Mouse (Mus musculus): ENCODE data around the gene Chchd3. TPM values are rescaled to one million over a fixed set of nuclear protein-coding genes. Genes with fewer than 3 reads are reported as not detected.

The Chchd3 gene
- polyA plus RNA-seq, 1 experiment, result 123 TPM

- TF ChIP-seq TCF3 (IDR thresholded peaks at IDR 0.05; ENCODE audit: insufficient read length, low read depth) (no peak), TCF12 (IDR thresholded peaks at IDR 0.05; ENCODE audit: insufficient read depth, poor library complexity, severe bottlenecking) (no peak), MYOG (IDR thresholded peaks at IDR 0.05; ENCODE audit: control insufficient read depth in 1 of 3, insufficient read depth in 1 of 3, insufficient read length in 2 of 3, low read depth in 2 of 3) (no peak), POLR2A (IDR thresholded peaks at IDR 0.05; ENCODE audit: insufficient read length, low read depth) (no peak), CEBPB (IDR thresholded peaks at IDR 0.05; ENCODE audit: insufficient read depth, poor library complexity, severe bottlenecking) (no peak), MAX (IDR thresholded peaks at IDR 0.05; ENCODE audit: low read depth) (no peak), USF1 (IDR thresholded peaks at IDR 0.05; ENCODE audit: low read depth) (no peak), E2F4 (IDR thresholded peaks at IDR 0.05; ENCODE audit: insufficient read depth) (no peak), SRF (IDR thresholded peaks at IDR 0.05; ENCODE audit: control insufficient read depth, insufficient read length, low read depth) (no peak), MYOD1 (IDR thresholded peaks at IDR 0.05; ENCODE audit: control insufficient read depth in 1 of 3, insufficient read length in 2 of 3, low read depth in 2 of 3) (no peak), REST (IDR thresholded peaks at IDR 0.05; ENCODE audit: insufficient read depth, insufficient read length) (no peak), POLR2AphosphoS2 (IDR thresholded peaks at IDR 0.05; ENCODE audit: insufficient read length, low read depth) (no peak)
- Histone ChIP-seq H3K27me3 (ENCODE audit: control insufficient read depth, insufficient read depth, insufficient read length) (no peaks in the 10 kb centered on the region), H3K4me2 (ENCODE audit: low read depth) (no peak overlapping the region), H3K4me3 (no peak overlapping the region), H3ac (ENCODE audit: control insufficient read depth, insufficient read length) (no peak overlapping the region), H3K36me3 (ENCODE audit: control insufficient read depth, insufficient read depth) (no peaks in the 10 kb centered on the region), H3K79me2 (ENCODE audit: control insufficient read depth, insufficient read depth) (peaks cover 50% of the 10 kb centered on the region)
These were observed 28.4 kb downstream of the Chchd3 start for GRCm38 (mm10) chr6:33031631-33032030.

DNA sequence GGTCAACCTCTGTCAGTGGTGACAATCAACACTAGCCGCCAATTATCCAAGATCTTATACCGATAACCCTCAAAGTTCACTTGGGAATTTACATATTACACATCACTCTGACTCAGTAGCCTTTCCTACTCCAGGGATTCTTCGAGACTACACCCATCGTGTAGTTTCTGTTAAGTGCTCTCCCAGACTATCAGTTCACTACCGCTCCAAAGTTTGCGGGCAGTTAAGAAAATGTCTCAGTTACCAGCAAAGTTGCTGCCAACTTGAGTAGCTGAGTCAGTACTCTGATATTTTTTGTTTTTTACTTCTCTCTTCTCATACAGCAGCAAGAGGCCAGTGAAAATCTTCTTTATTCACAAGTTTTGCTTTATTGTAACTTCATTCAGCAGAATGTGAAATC lies 31.8 kb downstream of the Chchd3 start:
- Histone ChIP-seq H3K79me2 (ENCODE audit: control insufficient read depth, insufficient read depth) (peaks cover 60% of the 10 kb centered on the region), H3K27me3 (ENCODE audit: control insufficient read depth, insufficient read depth, insufficient read length) (no peaks in the 10 kb centered on the region), H3ac (ENCODE audit: control insufficient read depth, insufficient read length) (no peak overlapping the region), H3K4me3 (no peak overlapping the region), H3K36me3 (ENCODE audit: control insufficient read depth, insufficient read depth) (no peaks in the 10 kb centered on the region), H3K4me2 (ENCODE audit: low read depth) (no peak overlapping the region)
- TF ChIP-seq TCF3 (IDR thresholded peaks at IDR 0.05; ENCODE audit: insufficient read length, low read depth) (no peak), MYOG (IDR thresholded peaks at IDR 0.05; ENCODE audit: control insufficient read depth in 1 of 3, insufficient read depth in 1 of 3, insufficient read length in 2 of 3, low read depth in 2 of 3) (no peak), TCF12 (IDR thresholded peaks at IDR 0.05; ENCODE audit: insufficient read depth, poor library complexity, severe bottlenecking) (no peak), SRF (IDR thresholded peaks at IDR 0.05; ENCODE audit: control insufficient read depth, insufficient read length, low read depth) (no peak), MAX (IDR thresholded peaks at IDR 0.05; ENCODE audit: low read depth) (no peak), E2F4 (IDR thresholded peaks at IDR 0.05; ENCODE audit: insufficient read depth) (no peak), POLR2AphosphoS2 (IDR thresholded peaks at IDR 0.05; ENCODE audit: insufficient read length, low read depth) (no peak), USF1 (IDR thresholded peaks at IDR 0.05; ENCODE audit: low read depth) (no peak), CEBPB (IDR thresholded peaks at IDR 0.05; ENCODE audit: insufficient read depth, poor library complexity, severe bottlenecking) (no peak), MYOD1 (IDR thresholded peaks at IDR 0.05; ENCODE audit: control insufficient read depth in 1 of 3, insufficient read length in 2 of 3, low read depth in 2 of 3) (no peak), REST (IDR thresholded peaks at IDR 0.05; ENCODE audit: insufficient read depth, insufficient read length) (no peak), POLR2A (IDR thresholded peaks at IDR 0.05; ENCODE audit: insufficient read length, low read depth) (no peak)

DNA sequence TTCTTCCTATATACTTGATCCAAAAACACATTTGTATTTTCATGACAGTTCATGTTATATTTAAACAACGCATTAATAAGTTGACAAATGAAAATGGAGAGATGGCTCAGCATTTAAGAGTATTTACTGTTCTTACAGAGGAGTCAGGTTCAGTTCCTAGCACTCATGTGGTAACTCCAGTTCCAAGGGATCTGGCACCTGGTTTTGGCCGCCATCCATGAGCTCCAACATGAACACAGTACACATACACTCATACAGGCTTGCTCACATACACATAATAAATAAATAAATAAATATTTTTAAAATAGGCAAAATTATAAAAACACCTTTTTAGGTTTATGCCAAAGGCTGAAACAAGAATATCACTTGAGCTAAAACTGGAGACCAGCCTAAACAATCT lies 35.0 kb downstream of the Chchd3 start:
- TF ChIP-seq MYOG (IDR thresholded peaks at IDR 0.05; ENCODE audit: control insufficient read depth in 1 of 3, insufficient read depth in 1 of 3, insufficient read length in 2 of 3, low read depth in 2 of 3), result no peak
- no peak for TF ChIP-seq TCF12 (IDR thresholded peaks at IDR 0.05; ENCODE audit: insufficient read depth, poor library complexity, severe bottlenecking)
- H3K4me2 ChIP-seq (ENCODE audit: low read depth), result no peak overlapping the region
- H3K4me3 ChIP-seq, result no peak overlapping the region
- H3K79me2 ChIP-seq (ENCODE audit: control insufficient read depth, insufficient read depth), result peaks cover 56% of the 10 kb centered on the region
- H3ac ChIP-seq (ENCODE audit: control insufficient read depth, insufficient read length), result no peak overlapping the region
- H3K36me3 ChIP-seq (ENCODE audit: control insufficient read depth, insufficient read depth), result no peaks in the 10 kb centered on the region
- no peaks in the 10 kb centered on the region for H3K27me3 ChIP-seq (ENCODE audit: control insufficient read depth, insufficient read depth, insufficient read length)

DNA sequence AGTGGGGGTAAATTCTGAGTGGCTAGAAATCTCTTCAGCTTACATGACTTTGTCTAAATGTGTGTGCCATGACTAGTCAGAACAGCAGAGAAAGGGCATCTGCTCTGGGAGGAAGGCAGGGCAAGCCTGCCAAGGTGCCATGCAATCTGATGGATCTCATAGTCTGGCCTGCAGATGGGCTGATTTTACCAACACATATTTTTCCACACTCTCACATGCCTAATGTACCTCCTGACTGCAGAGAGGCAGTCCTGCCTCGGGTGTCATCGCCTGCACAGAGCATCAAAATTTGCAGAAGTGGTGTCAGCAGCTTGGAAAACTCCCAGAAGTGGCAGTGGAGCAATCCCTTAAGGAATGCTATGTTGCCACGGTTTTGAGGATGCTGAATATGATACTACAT lies 55.5 kb downstream of the Chchd3 start:
- H3K27me3 ChIP-seq (ENCODE audit: control insufficient read depth, insufficient read depth, insufficient read length), result no peaks in the 10 kb centered on the region
- TF ChIP-seq SRF (IDR thresholded peaks at IDR 0.05; ENCODE audit: control insufficient read depth, insufficient read length, low read depth) (no peak), CEBPB (IDR thresholded peaks at IDR 0.05; ENCODE audit: insufficient read depth, poor library complexity, severe bottlenecking) (no peak), TCF3 (IDR thresholded peaks at IDR 0.05; ENCODE audit: insufficient read length, low read depth) (no peak), USF1 (IDR thresholded peaks at IDR 0.05; ENCODE audit: low read depth) (no peak), MYOD1 (IDR thresholded peaks at IDR 0.05; ENCODE audit: control insufficient read depth in 1 of 3, insufficient read length in 2 of 3, low read depth in 2 of 3) (no peak), MYOG (IDR thresholded peaks at IDR 0.05; ENCODE audit: control insufficient read depth in 1 of 3, insufficient read depth in 1 of 3, insufficient read length in 2 of 3, low read depth in 2 of 3) (no peak), POLR2A (IDR thresholded peaks at IDR 0.05; ENCODE audit: insufficient read length, low read depth) (no peak), MAX (IDR thresholded peaks at IDR 0.05; ENCODE audit: low read depth) (no peak), REST (IDR thresholded peaks at IDR 0.05; ENCODE audit: insufficient read depth, insufficient read length) (no peak), POLR2AphosphoS2 (IDR thresholded peaks at IDR 0.05; ENCODE audit: insufficient read length, low read depth) (no peak)
- H3K4me3 ChIP-seq, result no peak overlapping the region
- peaks cover 30% of the 10 kb centered on the region for H3K79me2 ChIP-seq (ENCODE audit: control insufficient read depth, insufficient read depth)
- no peak overlapping the region for H3K4me2 ChIP-seq (ENCODE audit: low read depth)
- H3ac ChIP-seq (ENCODE audit: control insufficient read depth, insufficient read length), result no peak overlapping the region
- peaks cover 8% of the 10 kb centered on the region for H3K36me3 ChIP-seq (ENCODE audit: control insufficient read depth, insufficient read depth)

GRCm38 (mm10) chr6:33002988-33003387 lies 57.1 kb downstream of the Chchd3 start:
- Histone ChIP-seq H3ac (ENCODE audit: control insufficient read depth, insufficient read length) (no peak overlapping the region), H3K36me3 (ENCODE audit: control insufficient read depth, insufficient read depth) (peaks cover 8% of the 10 kb centered on the region), H3K4me2 (ENCODE audit: low read depth) (no peak overlapping the region), H3K4me3 (no peak overlapping the region), H3K27me3 (ENCODE audit: control insufficient read depth, insufficient read depth, insufficient read length) (no peaks in the 10 kb centered on the region), H3K79me2 (ENCODE audit: control insufficient read depth, insufficient read depth) (peaks cover 34% of the 10 kb centered on the region)
- TF ChIP-seq POLR2A (IDR thresholded peaks at IDR 0.05; ENCODE audit: insufficient read length, low read depth), result no peak
- TF ChIP-seq MYOD1 (IDR thresholded peaks at IDR 0.05; ENCODE audit: control insufficient read depth in 1 of 3, insufficient read length in 2 of 3, low read depth in 2 of 3), result no peak
- no peak for TF ChIP-seq CEBPB (IDR thresholded peaks at IDR 0.05; ENCODE audit: insufficient read depth, poor library complexity, severe bottlenecking)
- TF ChIP-seq POLR2AphosphoS2 (IDR thresholded peaks at IDR 0.05; ENCODE audit: insufficient read length, low read depth), result no peak
- TF ChIP-seq MYOG (IDR thresholded peaks at IDR 0.05; ENCODE audit: control insufficient read depth in 1 of 3, insufficient read depth in 1 of 3, insufficient read length in 2 of 3, low read depth in 2 of 3), result no peak
- TF ChIP-seq USF1 (IDR thresholded peaks at IDR 0.05; ENCODE audit: low read depth), result no peak
- TF ChIP-seq TCF12 (IDR thresholded peaks at IDR 0.05; ENCODE audit: insufficient read depth, poor library complexity, severe bottlenecking), result no peak
- no peak for TF ChIP-seq E2F4 (IDR thresholded peaks at IDR 0.05; ENCODE audit: insufficient read depth)
